Mouse (Mus musculus) lung, adult 10 weeks (tissue): ENCODE data around the gene Max. TPM values are rescaled to one million over a fixed set of nuclear protein-coding genes. Genes with fewer than 3 reads are reported as not detected.

Experiments
- polyA plus RNA-seq: library from polyadenylated mRNA; stranded (reverse); fragments of 350-450 nt; fragmentation: Illumina TruSeq; extraction: RNeasy Lipid Tissue Mini Kit (QIAGEN cat#74804); gene quantifications from one replicate; pipeline ENCODE4 v1.2.3, GENCODE M21; 2014; ENCODE audit warnings: low read depth, low replicate concordance; ENCODE audit not compliant: insufficient read depth

Max gene
- 66.2 TPM for polyA plus RNA-seq

DNA sequence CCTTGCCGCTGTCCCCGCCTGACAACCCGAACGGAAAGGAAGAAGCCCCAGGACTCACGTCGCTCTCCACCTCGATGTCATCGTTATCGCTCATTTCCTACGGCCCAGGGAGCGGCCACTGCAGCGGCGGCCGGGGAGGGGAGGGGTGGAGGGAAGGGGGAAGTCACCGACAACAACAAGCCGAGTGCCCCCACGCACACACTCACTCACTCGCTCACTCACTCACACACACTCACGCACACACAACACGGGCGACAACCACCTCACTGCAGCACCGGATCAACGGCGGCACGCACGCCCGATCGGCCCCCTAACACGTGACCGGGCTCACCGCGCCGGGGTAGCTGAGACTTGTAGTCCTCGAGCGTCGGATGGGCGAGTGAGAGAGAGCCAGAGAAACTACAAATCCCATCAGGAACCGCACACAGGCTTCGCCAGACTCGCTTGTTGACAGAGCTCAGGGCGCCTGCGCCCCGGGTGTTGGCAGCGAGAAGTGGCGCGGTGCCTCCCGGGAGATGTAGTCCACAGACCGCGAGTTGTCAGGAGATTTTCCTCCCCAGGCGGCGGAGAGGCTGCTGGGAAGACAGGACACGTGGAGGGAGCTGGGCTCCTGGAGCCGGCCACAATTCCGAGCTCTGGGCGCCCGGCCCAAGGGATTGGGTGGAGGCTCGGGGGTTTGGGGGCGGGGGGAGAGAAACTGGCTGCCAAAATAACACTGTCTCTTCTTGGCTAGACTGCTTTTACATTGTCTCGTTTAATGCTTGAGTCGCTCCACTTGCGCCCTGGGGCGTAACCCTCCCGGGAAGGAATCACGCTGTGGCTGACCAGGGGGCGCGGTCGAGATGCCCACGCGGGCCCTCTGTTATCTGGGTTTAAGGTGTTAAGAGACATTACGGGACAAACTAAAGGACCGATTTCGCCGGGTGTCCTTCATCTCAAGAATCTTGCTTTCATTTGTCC is at the start of gene Max:
Gene Max (minus strand): TSS at position 270 of the 960 bp plus-strand sequence.

Other genes starting within 250 kb of the Max start
- 113 TPM for gene Churc1, start 196.7 kb downstream of the Max start, polyA plus RNA-seq
- 7.6 TPM for gene Fntb, start 196.6 kb downstream of the Max start, polyA plus RNA-seq
- gene Gpx2, start 166.6 kb downstream of the Max start, polyA plus RNA-seq, result 53.5 TPM
- gene Rab15, start 139.3 kb downstream of the Max start, polyA plus RNA-seq, result 10.1 TPM